Mouse (Mus musculus) lung, adult 2 months (tissue): ENCODE data around the gene Map4. TPM values are rescaled to one million over a fixed set of nuclear protein-coding genes. Genes with fewer than 3 reads are reported as not detected.
"Not testable (repeated sequence)": the region's sequence is repeated elsewhere in the genome, so short reads cannot be mapped to it uniquely, and the experiment has no call there.

Experiments used
- DNase-seq: peaks from one replicate; pipeline ENCODE4 v3.0.0; 2022
- H3K4me1 ChIP-seq: fragments of 200-500 bp; 2 replicates; pipeline ENCODE4 v1.6.1; 2011; ENCODE audit warnings: low read length; ENCODE audit not compliant: control insufficient read depth, insufficient read depth
- H3K4me3 ChIP-seq: fragments of 200-500 bp; replicated peaks from 2 replicates; pipeline ENCODE3; 2011; ENCODE audit warnings: low read depth, mild to moderate bottlenecking, control low read depth, low read length; ENCODE audit errors: extremely low read depth
- CTCF ChIP-seq: fragments of 200-500 bp; IDR thresholded peaks from 2 replicates; pipeline ENCODE4 v1.5.1; 2011; ENCODE audit warnings: mild to moderate bottlenecking, low read length, control low read depth; ENCODE audit not compliant: insufficient read depth
- POLR2A ChIP-seq: fragments of 200-500 bp; IDR thresholded peaks from 2 replicates; pipeline ENCODE4 v1.6.1; 2011; ENCODE audit warnings: low read depth, mild to moderate bottlenecking, control low read depth, low read length, borderline replicate concordance; ENCODE audit errors: extremely low read depth
- WGBS: fragments of 180-500 bp; shearing (Covaris S2); methylation state at CpG from one replicate; pipeline ENCODE4 v1.1.7; 2018; 5-methylcytosine and 5-hydroxymethylcytosine counted together
- polyA plus RNA-seq: library from polyadenylated mRNA; depleted of rRNA; stranded (reverse); fragments of >200 nt; gene quantifications from 2 replicates; pipeline ENCODE4 v1.2.3, GENCODE M21; 2012; rRNA removed

Gene Map4
- polyA plus RNA-seq, 1 experiment, result 275 TPM

DNA sequence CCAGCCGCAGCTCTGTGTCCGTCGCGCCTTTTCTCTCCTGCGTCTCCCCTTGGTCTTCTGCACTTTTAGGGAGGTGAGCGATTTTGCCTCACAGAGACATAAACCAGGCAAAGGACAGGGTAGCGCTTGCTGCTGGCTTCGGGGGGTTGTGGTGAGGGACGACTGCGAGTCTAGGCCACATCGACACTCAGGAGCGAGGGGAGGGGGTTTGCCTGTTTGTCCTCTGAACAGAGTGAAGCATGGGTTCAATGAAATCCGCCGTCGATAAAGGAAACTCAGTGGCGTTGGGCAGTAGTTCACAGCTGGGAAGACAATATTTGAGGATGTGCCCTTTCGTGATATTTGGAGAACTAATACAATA is 186.5 kb downstream of the Map4 start, which contains the start of gene Dhx30:
TSS of gene Dhx30 (minus strand) at position 52 of the 361 bp plus-strand sequence.
- no peak for DNase-seq
- Histone ChIP-seq H3K4me3 (peak within 1 kb of the TSS; percentile 91), H3K4me1 (peaks cover 6% of the 10 kb centered on the region; the same call in 1 of the 2 replicates)
- no peak for TF ChIP-seq CTCF
- TF ChIP-seq POLR2A, result no peak
- under 1% methylated on average over 17 of the region's 17 CpGs for WGBS

- DNase-seq, result no peak
- no peak overlapping the region for H3K4me3 ChIP-seq
- 56% methylated on average over 1 of the region's 1 CpGs for WGBS
- peaks cover 6% of the 10 kb centered on the region; the same call in 1 of the 2 replicates for H3K4me1 ChIP-seq
- TF ChIP-seq CTCF (no peak), POLR2A (no peak)
Observed at GRCm38 (mm10) chr9:110118249-110118648, 187.0 kb downstream of the Map4 start.

- 72% methylated on average over 4 of the region's 4 CpGs for WGBS
- TF ChIP-seq POLR2A (no peak), CTCF (no peak)
- peaks cover 6% of the 10 kb centered on the region; the same call in 1 of the 2 replicates for H3K4me1 ChIP-seq
- no peak for DNase-seq
- H3K4me3 ChIP-seq, result no peak overlapping the region
Observed at GRCm38 (mm10) chr9:110121424-110121823, 190.2 kb downstream of the Map4 start.

- H3K4me1 ChIP-seq, result 0 out of 2 replicates have a peak, but pooled peaks cover under 1% of the 10 kb centered on the region
- no peak overlapping the region for H3K4me3 ChIP-seq
- WGBS, result 76% methylated on average over 2 of the region's 2 CpGs
- TF ChIP-seq POLR2A, result no peak
- no peak for TF ChIP-seq CTCF
- DNase-seq, result no peak
Observed at GRCm38 (mm10) chr9:110123322-110123721, 192.1 kb downstream of the Map4 start.

DNA sequence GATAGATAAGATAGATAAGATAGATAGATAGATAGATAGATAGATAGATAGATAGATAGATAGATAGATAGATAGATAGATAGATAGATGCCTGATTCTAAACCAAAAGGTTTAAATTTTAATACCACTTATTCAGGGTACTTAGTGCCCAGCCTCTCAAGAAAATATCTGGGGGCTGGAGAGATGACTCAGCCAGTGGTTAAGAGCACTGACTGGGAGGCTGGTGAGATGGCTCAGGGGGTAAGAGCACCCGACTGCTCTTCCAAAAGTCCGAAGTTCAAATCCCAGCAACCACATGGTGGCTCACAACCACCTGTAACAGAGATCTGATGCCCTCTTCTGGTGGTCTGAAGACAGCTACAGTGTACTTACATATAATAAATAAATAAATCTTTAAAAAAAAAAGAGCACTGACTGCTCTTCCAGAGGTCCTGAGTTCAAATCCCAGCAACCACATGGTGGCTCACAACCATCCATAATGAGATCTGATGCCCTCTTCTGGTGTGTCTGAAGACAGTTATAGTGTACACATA is 192.8 kb downstream of the Map4 start:
- not testable (repeated sequence) for DNase-seq, H3K4me1 ChIP-seq, H3K4me3 ChIP-seq
- 32% methylated on average over 2 of the region's 2 CpGs for WGBS

GRCm38 (mm10) chr9:110130896-110131524 is 199.8 kb downstream of the Map4 start:
- no peak for DNase-seq
- H3K4me1 ChIP-seq, result peaks cover 3% of the 10 kb centered on the region
- H3K4me3 ChIP-seq, result peak overlapping the region; percentile 88
- 16% methylated on average over 10 of the region's 10 CpGs for WGBS
- TF ChIP-seq CTCF (no peak), POLR2A (no peak)

- WGBS, result 1% methylated on average over 60 of the region's 64 CpGs
- TF ChIP-seq CTCF, result no peak
- TF ChIP-seq POLR2A, result peak; percentile 93
- H3K4me3 ChIP-seq, result peak overlapping the region; percentile 88
Observed at GRCm38 (mm10) chr9:110131525-110132197, 200.4 kb downstream of the Map4 start.

DNA sequence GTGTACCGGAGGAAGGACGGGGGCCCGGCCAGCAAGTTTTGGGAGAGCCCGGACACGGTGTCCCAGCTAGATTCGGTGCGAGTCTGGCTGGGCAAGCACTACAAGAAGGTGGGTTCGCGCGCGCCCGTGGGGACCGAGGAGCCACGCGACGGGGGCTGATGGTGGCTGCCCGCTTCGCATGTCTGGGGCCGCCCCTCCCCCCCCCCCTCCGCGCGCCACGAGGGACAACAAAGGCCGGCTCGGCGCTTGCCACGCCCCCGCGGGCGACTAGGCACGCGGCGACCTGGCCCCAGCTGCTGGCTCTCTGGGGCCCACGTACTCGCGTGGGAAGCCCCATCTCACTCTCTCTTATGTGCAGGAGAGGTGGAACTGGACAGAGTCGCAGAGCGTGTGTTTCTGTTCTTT is 200.9 kb downstream of the Map4 start:
- TF ChIP-seq CTCF, result no peak
- TF ChIP-seq POLR2A, result no peak
- H3K4me1 ChIP-seq, result peaks cover 3% of the 10 kb centered on the region
- DNase-seq, result no peak
- peak overlapping the region; percentile 74 for H3K4me3 ChIP-seq
- under 1% methylated on average over 38 of the region's 38 CpGs for WGBS

More at GRCm38 (mm10) chr9:110131525-110132197, 200.4 kb downstream of the Map4 start:
- peaks cover 3% of the 10 kb centered on the region for H3K4me1 ChIP-seq
- peak; percentile 99 for DNase-seq

DNA sequence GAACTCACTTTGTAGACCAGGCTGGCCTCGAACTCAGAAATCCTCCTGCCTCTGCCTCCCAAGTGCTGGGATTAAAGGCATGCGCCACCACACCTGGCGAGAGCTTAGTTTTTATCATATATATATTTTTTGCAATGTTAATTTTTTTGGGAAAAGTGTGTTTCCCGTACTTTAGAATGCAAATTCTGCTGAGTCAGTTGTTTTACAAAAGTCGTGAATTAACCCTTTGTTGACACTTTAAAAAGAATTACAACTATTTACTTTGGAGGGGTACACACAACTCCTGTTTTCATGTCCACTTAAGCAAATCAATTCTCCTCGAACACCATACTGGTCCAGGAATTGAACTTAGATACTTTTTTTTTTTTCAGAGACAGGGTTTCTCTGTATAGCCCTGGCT is 201.7 kb downstream of the Map4 start:
- no peak for DNase-seq
- TF ChIP-seq POLR2A, result no peak
- TF ChIP-seq CTCF, result no peak
- WGBS, result 44% methylated on average over 6 of the region's 6 CpGs
- peaks cover 3% of the 10 kb centered on the region for H3K4me1 ChIP-seq
- no peak overlapping the region for H3K4me3 ChIP-seq

Other genes starting within 250 kb of the Map4 start
- not detected in 2 replicates for gene Fbxw18, start 228.8 kb upstream of the Map4 start, polyA plus RNA-seq
- gene Fbxw26, start 185.4 kb upstream of the Map4 start, polyA plus RNA-seq, result not detected in 2 replicates
- gene Fbxw27, start 140.8 kb upstream of the Map4 start, polyA plus RNA-seq, result not detected in 2 replicates
- gene Spink8, start 119.2 kb upstream of the Map4 start, polyA plus RNA-seq, result not detected in 2 replicates
- 11.5 and 18.0 TPM in 2 replicates for gene Nme6, start 98.7 kb upstream of the Map4 start, polyA plus RNA-seq
- 0.17 and 3.1 TPM in 2 replicates for gene Camp, start 81.8 kb upstream of the Map4 start, polyA plus RNA-seq
- 3.3 and 3.7 TPM in 2 replicates for gene Cdc25a, start 55.9 kb upstream of the Map4 start, polyA plus RNA-seq
- 11.5 and 11.9 TPM in 2 replicates for gene Smarcc1, start 186.2 kb downstream of the Map4 start, polyA plus RNA-seq
- 61.1 and 70.7 TPM in 2 replicates for gene Dhx30, start 186.4 kb downstream of the Map4 start, polyA plus RNA-seq